Mouse (Mus musculus): ENCODE results near the gene Mmel1.

The Mmel1 gene

GRCm38 (mm10) chr4:154910606-154911522 is 41.5 kb downstream of the Mmel1 start:
- DNase-seq: peak; percentile 34

- DNase-seq: no peak
Measured at GRCm38 (mm10) chr4:154911644-154912043, 42.3 kb downstream of the Mmel1 start.

- no peak for DNase-seq
Measured at GRCm38 (mm10) chr4:154913845-154914244, 44.5 kb downstream of the Mmel1 start.

GRCm38 (mm10) chr4:154914252-154914651 is 44.9 kb downstream of the Mmel1 start:
- no peak for DNase-seq

- DNase-seq: no peak
Measured at GRCm38 (mm10) chr4:154914707-154915106, 45.3 kb downstream of the Mmel1 start.

GRCm38 (mm10) chr4:154915286-154915685 is 45.9 kb downstream of the Mmel1 start:
- no peak for DNase-seq

GRCm38 (mm10) chr4:154916662-154917061 is 47.3 kb downstream of the Mmel1 start:
- no peak for DNase-seq

GRCm38 (mm10) chr4:154922291-154922690 is 52.9 kb downstream of the Mmel1 start:
- DNase-seq: no peak

GRCm38 (mm10) chr4:154922931-154923330 is 53.5 kb downstream of the Mmel1 start:
- DNase-seq: no peak

GRCm38 (mm10) chr4:154925413-154925812 is 56.0 kb downstream of the Mmel1 start:
- no peak for DNase-seq

GRCm38 (mm10) chr4:154926969-154927898 is 57.8 kb downstream of the Mmel1 start:
- no peak for DNase-seq

- no peak for DNase-seq
Measured at GRCm38 (mm10) chr4:154927899-154928337, 58.5 kb downstream of the Mmel1 start.

- no peak for DNase-seq
Measured at GRCm38 (mm10) chr4:154928395-154929087, 59.2 kb downstream of the Mmel1 start, which contains the start of gene Tnfrsf14. TSS of gene Tnfrsf14 (minus strand) at chr4:154928563.

- DNase-seq: no peak
Measured at GRCm38 (mm10) chr4:154929088-154929660, 59.8 kb downstream of the Mmel1 start.

GRCm38 (mm10) chr4:154933306-154933907 is 64.0 kb downstream of the Mmel1 start:
- peak; percentile 74 for DNase-seq

GRCm38 (mm10) chr4:154934800-154935199 is 65.4 kb downstream of the Mmel1 start:
- no peak for DNase-seq

GRCm38 (mm10) chr4:154935788-154936187 is 66.4 kb downstream of the Mmel1 start:
- DNase-seq: no peak

GRCm38 (mm10) chr4:154936542-154937255 is 67.3 kb downstream of the Mmel1 start:
- DNase-seq: no peak

GRCm38 (mm10) chr4:154937746-154938145 is 68.4 kb downstream of the Mmel1 start:
- DNase-seq: no peak

- DNase-seq: no peak
Measured at GRCm38 (mm10) chr4:154940156-154940555, 70.8 kb downstream of the Mmel1 start.

GRCm38 (mm10) chr4:154941831-154942230 is 72.4 kb downstream of the Mmel1 start:
- DNase-seq: no peak

All from retina, postnatal 1 day (tissue).